Mouse (Mus musculus): ENCODE results near the gene 4921504E06Rik.

The 4921504E06Rik gene

GRCm38 (mm10) chr2:19419686-19420345, 133.9 kb downstream of the 4921504E06Rik start:
- no peak for DNase-seq (ENCODE audit: low spot score)

GRCm38 (mm10) chr2:19416066-19416465, 137.6 kb downstream of the 4921504E06Rik start:
- DNase-seq (ENCODE audit: low spot score) = no peak

GRCm38 (mm10) chr2:19415063-19415521, 138.6 kb downstream of the 4921504E06Rik start:
- no peak for DNase-seq (ENCODE audit: low spot score)

- DNase-seq (ENCODE audit: low spot score) = no peak
Observed at GRCm38 (mm10) chr2:19414222-19414965, 139.3 kb downstream of the 4921504E06Rik start.
